Mouse (Mus musculus) right cerebral cortex, postnatal 4 days (tissue): ENCODE data around the gene Kif13a.

Experiments used
- DNase-seq: peaks from one replicate; pipeline ENCODE4 v3.0.0-alpha.2; 2022

Gene Kif13a

GRCm38 (mm10) chr13:46832956-46833355 lies 96.7 kb downstream of the Kif13a start:
- no peak for DNase-seq

GRCm38 (mm10) chr13:46823271-46823670 lies 106.4 kb downstream of the Kif13a start:
- no peak for DNase-seq

- DNase-seq, result no peak
Measured at GRCm38 (mm10) chr13:46822200-46822599, 107.5 kb downstream of the Kif13a start.

GRCm38 (mm10) chr13:46819729-46820223 lies 109.9 kb downstream of the Kif13a start:
- no peak for DNase-seq

- DNase-seq, result no peak
Measured at GRCm38 (mm10) chr13:46819202-46819728, 110.4 kb downstream of the Kif13a start.

- DNase-seq, result no peak
Measured at GRCm38 (mm10) chr13:46818374-46818773, 111.3 kb downstream of the Kif13a start.

- no peak for DNase-seq
Measured at GRCm38 (mm10) chr13:46812648-46813184, 117.0 kb downstream of the Kif13a start.

GRCm38 (mm10) chr13:46811696-46812095 lies 118.0 kb downstream of the Kif13a start:
- no peak for DNase-seq

GRCm38 (mm10) chr13:46810613-46811012 lies 119.1 kb downstream of the Kif13a start:
- no peak for DNase-seq

- peak; percentile 40 for DNase-seq
Measured at GRCm38 (mm10) chr13:46810098-46810497, 119.6 kb downstream of the Kif13a start.

GRCm38 (mm10) chr13:46807901-46808300 lies 121.8 kb downstream of the Kif13a start:
- DNase-seq, result no peak

- DNase-seq, result no peak
Measured at GRCm38 (mm10) chr13:46801196-46801595, 128.5 kb downstream of the Kif13a start.

- peak; percentile 29 for DNase-seq
Measured at GRCm38 (mm10) chr13:46798156-46798555, 131.5 kb downstream of the Kif13a start.

- no peak for DNase-seq
Measured at GRCm38 (mm10) chr13:46796381-46796780, 133.3 kb downstream of the Kif13a start.

GRCm38 (mm10) chr13:46793824-46794223 lies 135.8 kb downstream of the Kif13a start:
- DNase-seq, result no peak

GRCm38 (mm10) chr13:46788452-46788851 lies 141.2 kb downstream of the Kif13a start:
- no peak for DNase-seq

GRCm38 (mm10) chr13:46786836-46787235 lies 142.8 kb downstream of the Kif13a start:
- no peak for DNase-seq

GRCm38 (mm10) chr13:46786064-46786561 lies 143.6 kb downstream of the Kif13a start:
- no peak for DNase-seq

- no peak for DNase-seq
Measured at GRCm38 (mm10) chr13:46780379-46780778, 149.3 kb downstream of the Kif13a start.

- no peak for DNase-seq
Measured at GRCm38 (mm10) chr13:46779831-46780230, 149.8 kb downstream of the Kif13a start.

- DNase-seq, result no peak
Measured at GRCm38 (mm10) chr13:46777461-46777860, 152.2 kb downstream of the Kif13a start.

- DNase-seq, result no peak
Measured at GRCm38 (mm10) chr13:46776636-46777305, 152.9 kb downstream of the Kif13a start.

- DNase-seq, result no peak
Measured at GRCm38 (mm10) chr13:46774998-46775397, 154.7 kb downstream of the Kif13a start.

GRCm38 (mm10) chr13:46772581-46772980 lies 157.1 kb downstream of the Kif13a start:
- no peak for DNase-seq
